Mouse (Mus musculus) intestine, embryonic 14.5 days (tissue): ENCODE data around the gene Fbrsl1. TPM values are rescaled to one million over a fixed set of nuclear protein-coding genes. Genes with fewer than 3 reads are reported as not detected.

ENCODE experiments used
- ATAC-seq: fragments of 200-750 bp; cut with Nextera tagmentation; replicated peaks from 2 replicates; pipeline ENCODE4 v1.8.0; 2017; ENCODE audit warnings: low read depth, moderate number of reproducible peaks, moderate TSS enrichment, moderate library complexity; ENCODE audit not compliant: low FRiP score, low TSS enrichment
- DNase-seq: peaks from one replicate; pipeline ENCODE4 v3.0.0-alpha.2; 2018; ENCODE audit warnings: low spot score
- H3K27ac ChIP-seq: fragments of 300-500 bp; sonication (generic); 2 replicates; pipeline ENCODE4 v1.5.1; 2014; ENCODE audit warnings: low read depth, mild to moderate bottlenecking, control low read depth
- H3K27me3 ChIP-seq: fragments of 300-500 bp; sonication (generic); replicated peaks from 2 replicates; pipeline ENCODE4 v1.6.1; 2014; ENCODE audit warnings: low read length, control low read depth; ENCODE audit not compliant: control insufficient read depth, insufficient read depth
- H3K36me3 ChIP-seq: fragments of 300-500 bp; sonication (generic); 2 replicates; pipeline ENCODE4 v1.6.1; 2014; ENCODE audit warnings: low read length, control low read depth; ENCODE audit not compliant: control insufficient read depth, insufficient read depth
- H3K4me1 ChIP-seq: fragments of 300-500 bp; sonication (generic); replicated peaks from 2 replicates; pipeline ENCODE4 v1.6.1; 2014; ENCODE audit warnings: low read length, control low read depth, mixed read lengths; ENCODE audit not compliant: control insufficient read depth, insufficient read depth
- H3K4me2 ChIP-seq: fragments of 300-500 bp; sonication (generic); 2 replicates; pipeline ENCODE4 v1.6.1; 2014; ENCODE audit warnings: low read length
- H3K4me3 ChIP-seq: fragments of 300-500 bp; sonication (generic); 2 replicates; pipeline ENCODE4 v1.5.1; 2014; ENCODE audit warnings: low read depth, low read length, control low read depth, mixed read lengths
- H3K9ac ChIP-seq: fragments of 300-500 bp; sonication (generic); 2 replicates; pipeline ENCODE4 v1.6.1; 2014; ENCODE audit warnings: mild to moderate bottlenecking, low read length
- H3K9me3 ChIP-seq: fragments of 300-500 bp; sonication (generic); 2 replicates; pipeline ENCODE4 v1.6.1; 2016; ENCODE audit warnings: low read length, control low read depth; ENCODE audit not compliant: control insufficient read depth
- WGBS: fragments of 180-500 bp; shearing (Covaris S2); extraction: QIAGEN DNeasy Blood & Tissue Kit; methylation state at CpG from one replicate; pipeline ENCODE4 v1.1.7; 2014; 5-methylcytosine and 5-hydroxymethylcytosine counted together
- polyA plus RNA-seq: library from polyadenylated mRNA; unstranded; fragments of >200 nt; fragmentation: Nextera tagmentation; extraction: Ambion mirVana; gene quantifications from 2 replicates; pipeline ENCODE4 v1.2.1, GENCODE M21; 2014

Fbrsl1 gene
- polyA plus RNA-seq, 1 experiment from 2014 or later, result 13.3 TPM

DNA sequence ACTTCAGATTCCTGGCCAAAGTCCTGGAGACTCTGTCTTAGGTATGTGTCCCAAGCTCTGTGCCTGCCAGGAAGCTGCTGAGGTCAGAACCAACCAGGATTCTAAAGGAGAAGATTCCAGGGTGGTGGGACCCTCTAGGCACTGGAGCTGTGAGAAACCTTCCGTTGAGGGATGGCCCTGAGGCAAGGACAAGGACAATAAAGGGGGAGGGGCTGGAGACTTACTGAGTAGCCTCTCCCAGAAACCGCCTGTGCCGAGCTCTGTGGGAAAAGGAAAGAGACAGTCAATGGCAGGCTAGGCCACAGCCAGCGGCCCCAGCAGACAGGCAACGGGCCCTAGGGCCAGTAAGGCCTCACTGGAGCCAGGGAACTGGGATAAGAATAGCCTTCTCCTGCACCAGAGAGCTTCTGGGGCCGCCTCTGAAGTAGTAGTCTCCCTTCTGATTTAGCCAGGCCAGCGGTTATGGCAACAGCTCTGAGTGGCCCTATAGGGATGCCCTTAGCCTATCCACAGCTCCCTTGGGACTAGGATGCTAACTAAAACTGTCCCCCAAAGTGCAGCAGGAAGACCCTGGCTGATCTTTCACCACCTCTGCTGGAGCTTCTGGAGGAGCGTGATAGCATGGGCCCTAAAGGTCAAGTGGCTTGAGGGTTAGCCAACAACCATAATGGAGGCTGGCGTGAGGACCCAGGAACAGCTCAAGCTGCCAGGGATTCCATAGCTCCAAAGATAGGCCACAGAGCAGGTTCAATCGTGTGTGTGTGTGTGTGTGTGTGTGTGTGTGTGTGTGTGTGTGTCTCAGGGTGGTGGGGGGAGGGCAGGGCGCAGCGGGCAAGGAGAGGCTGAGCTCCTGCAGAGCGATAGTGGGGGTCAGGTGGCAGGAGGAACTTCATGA lies 32.2 kb downstream of the Fbrsl1 start:
- no peak overlapping the region for H3K9ac ChIP-seq
- no peak; the same call in 1 of the 2 replicates for ATAC-seq
- H3K4me2 ChIP-seq, result no peak overlapping the region
- no peaks in the 10 kb centered on the region for H3K27me3 ChIP-seq
- DNase-seq, result no peak
- H3K27ac ChIP-seq, result no peak overlapping the region
- 58% methylated on average over 13 of the region's 13 CpGs for WGBS
- no peaks in the 10 kb centered on the region for H3K9me3 ChIP-seq
- H3K4me1 ChIP-seq, result no peaks in the 10 kb centered on the region
- H3K36me3 ChIP-seq, result 0 out of 2 replicates have a peak, but pooled peaks cover 3% of the 10 kb centered on the region
- no peak overlapping the region for H3K4me3 ChIP-seq

DNA sequence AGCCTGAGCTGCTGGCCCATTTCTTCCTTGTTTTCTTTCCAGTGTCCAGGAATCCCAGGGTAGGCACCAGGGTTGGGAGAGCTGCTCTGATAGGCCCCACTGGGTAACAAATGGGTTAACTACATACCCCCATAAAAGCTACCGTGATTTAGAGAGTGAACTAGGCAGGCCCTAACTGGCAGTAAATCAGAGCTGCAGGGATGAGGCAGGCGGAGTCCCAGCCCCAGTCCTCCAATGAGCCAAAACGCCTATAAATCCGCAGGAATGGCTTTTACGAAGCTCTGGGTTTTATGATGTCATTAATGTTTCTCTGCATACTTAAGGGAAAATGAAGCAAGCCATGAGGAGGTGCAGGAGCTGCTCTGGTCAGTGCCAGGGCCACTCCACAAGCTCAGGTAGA lies 33.3 kb downstream of the Fbrsl1 start:
- H3K27me3 ChIP-seq, result no peaks in the 10 kb centered on the region
- no peak overlapping the region for H3K4me3 ChIP-seq
- no peak overlapping the region for H3K27ac ChIP-seq
- no peaks in the 10 kb centered on the region for H3K9me3 ChIP-seq
- no peak overlapping the region for H3K4me2 ChIP-seq
- H3K36me3 ChIP-seq, result 0 out of 2 replicates have a peak, but pooled peaks cover 3% of the 10 kb centered on the region
- ATAC-seq (no peak), DNase-seq (no peak)
- no peaks in the 10 kb centered on the region for H3K4me1 ChIP-seq
- no peak overlapping the region for H3K9ac ChIP-seq
- 44% methylated on average over 5 of the region's 5 CpGs for WGBS

DNA sequence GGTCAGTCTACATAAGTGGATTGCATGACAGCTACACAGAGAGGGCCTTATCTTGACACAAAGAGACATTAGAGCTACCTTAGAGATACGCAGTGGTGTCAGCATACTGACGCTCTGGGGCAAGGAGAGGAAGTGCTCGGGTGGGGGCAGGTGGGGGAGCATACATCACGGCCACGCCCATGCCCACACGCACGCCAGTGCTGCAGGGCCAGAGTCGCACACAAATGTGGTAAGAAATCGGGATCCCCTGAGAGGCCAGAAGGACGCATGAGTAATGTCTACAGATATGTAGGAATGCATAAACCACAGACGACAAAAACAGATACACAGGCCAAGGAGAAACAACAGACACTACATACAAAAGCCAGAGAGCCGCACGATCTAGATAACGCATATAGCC lies 35.3 kb downstream of the Fbrsl1 start:
- Histone ChIP-seq H3K27ac (no peak overlapping the region), H3K4me3 (no peak overlapping the region), H3K9me3 (no peaks in the 10 kb centered on the region), H3K27me3 (no peaks in the 10 kb centered on the region), H3K36me3 (0 out of 2 replicates have a peak, but pooled peaks cover 3% of the 10 kb centered on the region), H3K4me1 (no peaks in the 10 kb centered on the region), H3K4me2 (no peak overlapping the region), H3K9ac (no peak overlapping the region)
- WGBS, result 79% methylated on average over 14 of the region's 14 CpGs
- no peak for DNase-seq
- ATAC-seq, result no peak

DNA sequence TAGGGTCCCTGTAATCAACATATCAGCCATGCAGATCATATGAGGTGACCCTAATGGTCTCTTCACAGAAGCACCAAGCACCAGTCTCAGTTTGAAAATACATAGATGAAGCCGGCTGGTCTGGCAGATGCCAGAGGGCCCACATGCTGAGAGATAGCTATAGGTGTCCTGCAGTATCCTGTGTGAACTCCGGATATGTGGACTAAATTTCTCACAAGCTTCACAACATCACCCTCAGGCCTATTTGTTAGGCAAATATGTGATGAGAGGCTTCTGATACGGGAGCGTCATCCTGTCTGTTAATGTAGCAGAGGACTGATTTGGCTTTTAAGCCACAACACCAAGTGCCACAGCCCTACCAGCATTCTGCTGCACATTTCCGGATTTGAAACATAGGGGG lies 37.9 kb downstream of the Fbrsl1 start:
- H3K4me3 ChIP-seq, result no peak overlapping the region
- H3K27ac ChIP-seq, result no peak overlapping the region
- ATAC-seq (no peak), DNase-seq (no peak)
- H3K36me3 ChIP-seq, result 0 out of 2 replicates have a peak, but pooled peaks cover 3% of the 10 kb centered on the region
- WGBS, result 84% methylated on average over 5 of the region's 5 CpGs
- H3K9ac ChIP-seq, result no peak overlapping the region
- no peak overlapping the region for H3K4me2 ChIP-seq
- no peaks in the 10 kb centered on the region for H3K4me1 ChIP-seq
- H3K27me3 ChIP-seq, result no peaks in the 10 kb centered on the region
- no peaks in the 10 kb centered on the region for H3K9me3 ChIP-seq

DNA sequence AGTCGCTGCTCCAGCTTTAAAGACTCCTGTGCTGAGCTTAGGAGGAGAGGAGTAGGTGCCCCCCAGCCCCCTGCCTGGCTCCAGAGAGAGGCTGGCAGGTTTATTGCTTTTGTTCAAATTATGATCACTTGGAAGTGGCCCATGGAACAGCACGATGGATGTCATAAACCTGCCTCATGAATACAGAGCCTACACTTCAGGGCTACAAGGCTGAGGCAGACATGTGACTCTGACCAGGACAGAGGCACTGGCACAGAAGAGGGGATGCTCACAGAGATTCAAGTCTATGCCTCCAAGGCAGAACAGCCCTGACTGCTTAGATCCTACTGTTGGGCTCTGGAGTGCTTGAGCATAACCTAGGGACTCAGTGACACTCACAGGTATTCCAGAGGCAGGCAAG lies 39.3 kb downstream of the Fbrsl1 start:
- Histone ChIP-seq H3K27ac (no peak overlapping the region), H3K4me2 (no peak overlapping the region), H3K27me3 (no peaks in the 10 kb centered on the region), H3K9ac (no peak overlapping the region), H3K9me3 (no peaks in the 10 kb centered on the region), H3K4me3 (no peak overlapping the region), H3K36me3 (no peaks in the 10 kb centered on the region), H3K4me1 (0 out of 2 replicates have a peak, but pooled peaks cover 3% of the 10 kb centered on the region)
- DNase-seq, result no peak
- no peak for ATAC-seq
- WGBS, result 67% methylated on average over 2 of the region's 2 CpGs

DNA sequence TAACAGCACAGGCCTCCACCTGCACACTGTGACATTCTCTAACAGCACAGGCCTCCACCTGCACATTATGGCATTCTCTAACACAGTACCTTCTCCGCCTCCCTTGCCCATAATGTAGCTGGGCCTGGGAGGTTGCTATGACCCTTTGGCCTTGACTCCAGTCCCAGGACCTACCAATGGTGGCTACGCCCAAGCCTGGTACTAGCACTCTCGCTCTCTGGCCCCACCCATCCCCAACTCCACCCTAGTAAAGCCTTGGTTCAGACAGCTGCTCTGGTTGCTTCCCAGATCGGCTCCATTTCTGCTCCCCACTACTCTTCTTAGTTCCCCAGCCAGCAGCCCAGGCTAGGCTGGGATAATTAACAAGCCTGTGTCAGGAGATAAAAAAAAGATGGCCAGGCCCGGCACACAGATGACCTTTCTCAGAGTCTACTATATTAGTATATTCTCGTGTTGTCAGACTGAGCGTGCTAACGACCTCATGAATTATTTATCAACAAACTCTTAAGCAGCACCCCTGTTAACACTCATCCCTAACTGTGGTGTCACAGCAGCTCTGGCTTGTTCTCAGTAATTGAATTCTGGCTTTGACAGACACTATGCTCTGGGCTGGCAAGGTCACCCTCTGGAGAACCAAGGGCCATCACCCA lies 42.1 kb downstream of the Fbrsl1 start:
- 0 out of 2 replicates have a peak, but pooled peaks cover 3% of the 10 kb centered on the region for H3K4me1 ChIP-seq
- H3K9ac ChIP-seq, result no peak overlapping the region
- H3K27ac ChIP-seq, result no peak overlapping the region
- H3K9me3 ChIP-seq, result no peaks in the 10 kb centered on the region
- H3K27me3 ChIP-seq, result no peaks in the 10 kb centered on the region
- DNase-seq (no peak), ATAC-seq (no peak)
- WGBS, result 58% methylated on average over 8 of the region's 8 CpGs
- H3K4me2 ChIP-seq, result no peak overlapping the region
- no peak overlapping the region for H3K4me3 ChIP-seq
- H3K36me3 ChIP-seq, result no peaks in the 10 kb centered on the region

DNA sequence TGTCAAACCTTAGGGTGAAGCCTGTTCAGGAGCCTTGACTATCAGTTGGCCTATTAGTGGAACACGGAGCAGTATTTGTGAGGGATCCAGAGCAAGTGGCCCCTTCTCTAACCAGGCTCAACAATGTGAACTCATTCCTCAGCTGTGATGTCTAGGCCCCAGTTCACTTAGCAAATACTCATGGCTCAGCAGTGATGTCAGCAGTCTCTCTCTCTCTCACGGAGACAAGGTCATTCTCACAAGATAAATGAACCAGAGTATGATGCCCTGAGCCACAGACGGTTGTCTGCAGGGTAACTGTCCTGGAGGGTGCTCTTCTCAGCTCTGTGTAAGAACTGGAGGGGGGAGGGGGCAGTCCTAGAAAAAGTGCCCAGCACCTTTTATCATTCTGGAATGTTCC lies 44.4 kb downstream of the Fbrsl1 start:
- Histone ChIP-seq H3K4me3 (no peak overlapping the region), H3K27ac (no peak overlapping the region), H3K4me1 (0 out of 2 replicates have a peak, but pooled peaks cover 3% of the 10 kb centered on the region), H3K9me3 (no peaks in the 10 kb centered on the region), H3K36me3 (no peaks in the 10 kb centered on the region), H3K27me3 (no peaks in the 10 kb centered on the region), H3K9ac (no peak overlapping the region), H3K4me2 (no peak overlapping the region)
- ATAC-seq, result no peak
- DNase-seq, result no peak
- 41% methylated on average over 3 of the region's 3 CpGs for WGBS

DNA sequence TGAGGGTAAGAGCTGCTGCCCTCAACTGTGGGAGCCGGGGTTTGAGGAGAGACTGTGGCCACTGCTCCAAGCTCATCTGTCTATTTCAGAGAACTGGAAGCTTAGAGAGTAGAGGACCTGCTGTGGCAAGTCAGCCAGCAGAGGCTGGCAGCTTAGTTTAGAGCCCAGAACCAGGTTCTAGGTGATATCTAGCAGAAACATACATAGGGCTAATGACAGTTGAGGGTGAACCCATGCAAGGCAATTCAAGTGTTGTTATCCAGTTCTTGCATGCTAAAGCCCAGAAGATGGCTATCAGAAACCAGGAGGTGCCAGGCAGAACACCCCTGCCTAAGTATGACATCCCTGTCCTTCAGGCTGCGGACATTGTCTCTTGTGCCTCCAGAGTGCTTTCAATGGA lies 45.7 kb downstream of the Fbrsl1 start:
- Histone ChIP-seq H3K27ac (no peak overlapping the region), H3K27me3 (no peaks in the 10 kb centered on the region), H3K4me2 (no peak overlapping the region), H3K4me3 (no peak overlapping the region), H3K4me1 (0 out of 2 replicates have a peak, but pooled peaks cover 3% of the 10 kb centered on the region), H3K9ac (no peak overlapping the region), H3K36me3 (no peaks in the 10 kb centered on the region), H3K9me3 (no peaks in the 10 kb centered on the region)
- WGBS, result 88% methylated on average over 2 of the region's 2 CpGs
- ATAC-seq (no peak), DNase-seq (no peak)
